Mouse (Mus musculus) liver, embryonic 14.5 days (tissue): ENCODE measurements at regions not wholly inside any gene's neighbourhood (a gene's known extent, or its start where the extent isn't known, plus 50 kb on each side); places are given as distances from the start of the nearest gene placed in this dataset.

Experiments
- CTCF ChIP-seq: IDR thresholded peaks from 2 replicates; pipeline ENCODE4 v1.5.1; 2016; ENCODE audit warnings: antibody characterized with exemption, low read depth, control low read depth
- EP300 ChIP-seq: IDR thresholded peaks from 2 replicates; pipeline ENCODE4 v1.6.1; 2016; ENCODE audit warnings: antibody characterized with exemption, low read depth

DNA sequence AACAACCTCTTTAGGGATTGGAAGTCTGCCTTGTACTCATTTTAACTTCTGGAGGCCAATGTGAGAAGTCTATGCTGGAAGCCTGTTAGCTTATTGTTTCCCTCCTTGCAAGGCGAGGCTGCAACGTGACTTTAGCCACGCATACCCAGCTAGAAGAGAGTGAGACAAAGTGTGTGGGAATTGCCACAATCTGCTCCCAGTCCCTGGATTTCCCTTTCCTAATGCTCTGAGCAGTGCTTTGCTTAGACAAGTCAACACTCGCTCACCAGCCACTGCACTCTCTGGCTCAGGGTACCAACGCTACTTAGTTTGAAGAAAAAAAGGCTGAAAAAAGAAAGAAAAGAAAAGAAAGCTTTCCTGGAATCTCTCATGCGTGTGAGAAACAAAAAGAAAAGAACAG, 147.5 kb upstream of the Pik3r1 start:
- no peak for TF ChIP-seq CTCF
- TF ChIP-seq EP300: no peak
